Mouse (Mus musculus): ENCODE data around the gene Tm4sf4. TPM values are rescaled to one million over a fixed set of nuclear protein-coding genes. Genes with fewer than 3 reads are reported as not detected.

The Tm4sf4 gene
- polyA plus RNA-seq, 1 experiment from 2014 or later = 0.06 TPM

- in situ Hi-C loops (cut with MboI; ENCODE audit: low pct_unique_long_range_greater_than_20kb) = loop anchor here (25.0 kb wide), 2 partner anchors 844 to 1419 kb away; no protein-coding TSS in a partner anchor
- no peak for ATAC-seq
- POLR2A ChIA-PET = no interaction called here
- CTCF ChIA-PET = interaction anchor here (1.4 kb wide), 1 partner anchor 166 kb away, joined by 3 read pairs; no protein-coding TSS in a partner anchor
- no peak for TF ChIP-seq CTCF (IDR thresholded peaks at IDR 0.05)
- no peak for DNase-seq (ENCODE audit: low read depth, low spot score)
- no peaks in the 10 kb centered on the region for H3K27me3 ChIP-seq
Observed at GRCm38 (mm10) chr3:57431706-57432105, 6.6 kb downstream of the Tm4sf4 start.

GRCm38 (mm10) chr3:57435364-57435763, 10.2 kb downstream of the Tm4sf4 start:
- ChIA-PET POLR2A (no interaction called here), CTCF (interaction anchor here (1.1 to 2.3 kb wide), 4 partner anchors 9 to 168 kb away, joined by 3 to 10 read pairs (median 6); no protein-coding TSS in a partner anchor)
- in situ Hi-C loops (cut with MboI; ENCODE audit: low pct_unique_long_range_greater_than_20kb) = loop anchor here (5.0 to 25.0 kb wide), 3 partner anchors 398 to 1423 kb away; no protein-coding TSS in a partner anchor
- no peak for DNase-seq (ENCODE audit: low read depth, low spot score)
- no peak for ATAC-seq
- TF ChIP-seq CTCF (IDR thresholded peaks at IDR 0.05) = no peak
- H3K27me3 ChIP-seq = no peaks in the 10 kb centered on the region

- ChIA-PET CTCF (interaction anchor here (0.8 to 1.5 kb wide), 3 partner anchors 146 to 226 kb away, joined by 3 to 4 read pairs (median 3); no protein-coding TSS in a partner anchor), POLR2A (no interaction called here)
- ATAC-seq (no peak), DNase-seq (ENCODE audit: low read depth, low spot score) (no peak)
- no peaks in the 10 kb centered on the region for H3K27me3 ChIP-seq
- TF ChIP-seq CTCF (IDR thresholded peaks at IDR 0.05) = no peak
- in situ Hi-C loops (cut with MboI; ENCODE audit: low pct_unique_long_range_greater_than_20kb) = loop anchor here (25.0 kb wide), 2 partner anchors 854 to 1429 kb away; no protein-coding TSS in a partner anchor
Observed at GRCm38 (mm10) chr3:57440956-57441355, 15.8 kb downstream of the Tm4sf4 start.

GRCm38 (mm10) chr3:57445706-57446105, 20.6 kb downstream of the Tm4sf4 start:
- ATAC-seq (no peak), DNase-seq (ENCODE audit: low read depth, low spot score) (peak; percentile 28)
- no peak for TF ChIP-seq CTCF (IDR thresholded peaks at IDR 0.05)
- H3K27me3 ChIP-seq = no peaks in the 10 kb centered on the region
- POLR2A ChIA-PET = interaction anchor here (0.6 kb wide), 1 partner anchor 9 kb away, joined by 3 read pairs; no protein-coding TSS in a partner anchor
- CTCF ChIA-PET = interaction anchor here (1.0 to 2.5 kb wide), 7 partner anchors 10 to 179 kb away, joined by 3 to 10 read pairs (median 3); no protein-coding TSS in a partner anchor
- in situ Hi-C loops (cut with MboI; ENCODE audit: low pct_unique_long_range_greater_than_20kb) = loop anchor here (5.0 to 25.0 kb wide), 3 partner anchors 183 to 1433 kb away; no protein-coding TSS in a partner anchor

- H3K27me3 ChIP-seq = no peaks in the 10 kb centered on the region
- in situ Hi-C loops (cut with MboI; ENCODE audit: low pct_unique_long_range_greater_than_20kb) = loop anchor here (5.0 to 25.0 kb wide), 3 partner anchors 186 to 1436 kb away; no protein-coding TSS in a partner anchor
- CTCF ChIA-PET = no interaction called here
- peak; percentile 34 for DNase-seq (ENCODE audit: low read depth, low spot score)
- ATAC-seq = peak; percentile 26
- peak; percentile 61 for TF ChIP-seq CTCF (IDR thresholded peaks at IDR 0.05)
- POLR2A ChIA-PET = no interaction called here
Observed at GRCm38 (mm10) chr3:57447889-57448288, 22.8 kb downstream of the Tm4sf4 start.

- CTCF ChIA-PET = interaction anchor here (0.6 to 0.9 kb wide), 2 partner anchors 162 to 178 kb away, joined by 3 to 4 read pairs; no protein-coding TSS in a partner anchor
- DNase-seq (ENCODE audit: low read depth, low spot score) = peak; percentile 58
- H3K27me3 ChIP-seq = no peaks in the 10 kb centered on the region
- POLR2A ChIA-PET = interaction anchor here (0.7 to 1.8 kb wide), 2 partner anchors 181 to 1534 kb away, joined by 3 to 5 read pairs; no protein-coding TSS in a partner anchor
- TF ChIP-seq CTCF (IDR thresholded peaks at IDR 0.05) = peak; percentile 94
- in situ Hi-C loops (cut with MboI; ENCODE audit: low pct_unique_long_range_greater_than_20kb) = loop anchor here (5.0 to 25.0 kb wide), 3 partner anchors 186 to 1436 kb away; no protein-coding TSS in a partner anchor
- peak; percentile 76 for ATAC-seq
Observed at GRCm38 (mm10) chr3:57448445-57448844, 23.3 kb downstream of the Tm4sf4 start.

- in situ Hi-C loops (cut with MboI; ENCODE audit: low pct_unique_long_range_greater_than_20kb) = loop anchor here (25.0 kb wide), 1 partner anchor 654 kb away; no protein-coding TSS in a partner anchor
- CTCF ChIA-PET = interaction anchor here (1.0 to 3.8 kb wide), 9 partner anchors 10 to 191 kb away, joined by 3 to 14 read pairs (median 4); no protein-coding TSS in a partner anchor
- POLR2A ChIA-PET = no interaction called here
- TF ChIP-seq CTCF (IDR thresholded peaks at IDR 0.05) = no peak
- no peak for DNase-seq (ENCODE audit: low read depth, low spot score)
- ATAC-seq = no peak
- no peaks in the 10 kb centered on the region for H3K27me3 ChIP-seq
Observed at GRCm38 (mm10) chr3:57458652-57459051, 33.5 kb downstream of the Tm4sf4 start.

- ChIA-PET CTCF (interaction anchor here (1.2 to 2.4 kb wide), 2 partner anchors 149 to 162 kb away, joined by 3 to 7 read pairs; no protein-coding TSS in a partner anchor), POLR2A (interaction anchor here (0.6 kb wide), 1 partner anchor 134 kb away, joined by 3 read pairs; no protein-coding TSS in a partner anchor)
- no peaks in the 10 kb centered on the region for H3K27me3 ChIP-seq
- ATAC-seq = no peak
- TF ChIP-seq CTCF (IDR thresholded peaks at IDR 0.05) = no peak
- no peak for DNase-seq (ENCODE audit: low read depth, low spot score)
- in situ Hi-C loops (cut with MboI; ENCODE audit: low pct_unique_long_range_greater_than_20kb) = loop anchor here (5.0 to 25.0 kb wide), 3 partner anchors 164 to 649 kb away; no protein-coding TSS in a partner anchor
Observed at GRCm38 (mm10) chr3:57463302-57463701, 38.2 kb downstream of the Tm4sf4 start.

- DNase-seq (ENCODE audit: low read depth, low spot score) (no peak), ATAC-seq (no peak)
- H3K27me3 ChIP-seq = no peaks in the 10 kb centered on the region
- peak; percentile 38 for TF ChIP-seq CTCF (IDR thresholded peaks at IDR 0.05)
- ChIA-PET CTCF (no interaction called here), POLR2A (no interaction called here)
- in situ Hi-C loops (cut with MboI; ENCODE audit: low pct_unique_long_range_greater_than_20kb) = loop anchor here (10.0 to 25.0 kb wide), 2 partner anchors 359 to 646 kb away; no protein-coding TSS in a partner anchor
Observed at GRCm38 (mm10) chr3:57466289-57466688, 41.2 kb downstream of the Tm4sf4 start.

- in situ Hi-C loops (cut with MboI; ENCODE audit: low pct_unique_long_range_greater_than_20kb) = loop anchor here (10.0 to 25.0 kb wide), 2 partner anchors 355 to 643 kb away; no protein-coding TSS in a partner anchor
- CTCF ChIA-PET = interaction anchor here (0.8 to 4.6 kb wide), 27 partner anchors 9 to 198 kb away, joined by 3 to 72 read pairs (median 5); partner anchors contain the start of gene Wwtr1
- POLR2A ChIA-PET = interaction anchor here (0.9 to 4.8 kb wide), 3 partner anchors 10 to 157 kb away, joined by 3 to 45 read pairs (median 4); partner anchors contain the start of gene Wwtr1
- no peaks in the 10 kb centered on the region for H3K27me3 ChIP-seq
- no peak for TF ChIP-seq CTCF (IDR thresholded peaks at IDR 0.05)
- no peak for ATAC-seq
- DNase-seq (ENCODE audit: low read depth, low spot score) = no peak
Observed at GRCm38 (mm10) chr3:57469325-57469724, 44.2 kb downstream of the Tm4sf4 start.
